Mouse (Mus musculus): ENCODE measurements around the gene Nop58.

DNA sequence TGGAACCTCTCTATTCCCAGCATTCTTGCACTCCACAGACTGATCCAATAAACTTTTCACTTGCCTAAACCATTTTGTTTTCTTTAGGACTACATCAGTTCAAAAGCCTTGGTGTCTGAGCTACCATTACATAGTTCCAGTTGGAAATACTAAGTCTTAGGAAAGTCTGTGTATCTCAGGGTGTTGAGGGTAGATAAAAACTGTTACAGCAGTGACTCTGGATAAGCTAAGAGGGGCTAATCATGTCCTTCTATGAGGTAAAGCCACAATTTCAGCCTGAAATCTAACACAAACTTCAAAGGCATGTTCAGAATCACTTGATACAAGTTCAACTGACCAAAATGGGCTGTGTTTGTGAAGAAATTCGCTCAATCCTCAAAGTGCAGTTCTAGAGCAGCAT, 48.4 kb upstream of the Nop58 start:
- TF ChIP-seq CHD2 (IDR thresholded peaks at IDR 0.05; ENCODE audit: low read depth, low read length) (no peak), MAFK (IDR thresholded peaks at IDR 0.05; ENCODE audit: insufficient read depth, low read depth, low read length) (no peak), ZC3H11A (IDR thresholded peaks at IDR 0.05; ENCODE audit: borderline replicate concordance, low read depth, low read length) (no peak), HCFC1 (IDR thresholded peaks at IDR 0.05; ENCODE audit: borderline replicate concordance, insufficient read depth, low read length) (no peak)
